Mouse (Mus musculus) CD4-positive, CD25-positive, alpha-beta regulatory T cell, adult 4 months (primary cell): Measurements from ENCODE around the gene Il11. TPM values are rescaled to one million over a fixed set of nuclear protein-coding genes. Genes with fewer than 3 reads are reported as not detected.
A peak's percentile ranks its signal among the peaks of the same experiment; 100 is the strongest.

Source experiments
- ATAC-seq: one replicate; pipeline ENCODE4 v1.8.0; 2017
- polyA plus RNA-seq, 2 experiments: library from polyadenylated mRNA; unstranded; fragments of 100-300 nt; shearing (Covaris generic); gene quantifications; one replicate each; pipeline ENCODE4 v1.2.1; 2017

The Il11 gene
- polyA plus RNA-seq, 2 experiments from 2014 or later = 0.16 TPM; not detected in 1

- ATAC-seq = no peak
These were observed 40.2 kb downstream of the Il11 start for GRCm38 (mm10) chr7:4742482-4742819.

- no peak for ATAC-seq
These were observed 40.8 kb downstream of the Il11 start for GRCm38 (mm10) chr7:4741672-4742481.

GRCm38 (mm10) chr7:4741151-4741550 is 41.5 kb downstream of the Il11 start:
- ATAC-seq = no peak

- no peak for ATAC-seq
These were observed 42.3 kb downstream of the Il11 start for GRCm38 (mm10) chr7:4740309-4740727.

- ATAC-seq = peak; percentile 84
These were observed 42.9 kb downstream of the Il11 start, which contains the start of gene Kmt5c for GRCm38 (mm10) chr7:4739544-4740275. Gene Kmt5c (plus strand): TSS chr7:4740115.

GRCm38 (mm10) chr7:4739041-4739543 is 43.6 kb downstream of the Il11 start:
- peak; percentile 20 for ATAC-seq

GRCm38 (mm10) chr7:4732968-4733392 is 49.7 kb downstream of the Il11 start:
- no peak for ATAC-seq

- no peak for ATAC-seq
These were observed 51.6 kb downstream of the Il11 start for GRCm38 (mm10) chr7:4731090-4731489.

- no peak for ATAC-seq
These were observed 57.5 kb downstream of the Il11 start, which contains the start of gene Tmem150b for GRCm38 (mm10) chr7:4725169-4725568. Gene Tmem150b (minus strand): TSS chr7:4725249.

- no peak for ATAC-seq
These were observed 58.3 kb downstream of the Il11 start for GRCm38 (mm10) chr7:4724359-4724758.

GRCm38 (mm10) chr7:4723508-4723907 is 59.2 kb downstream of the Il11 start:
- peak; percentile 67 for ATAC-seq

Other genes starting within 250 kb of the Il11 start
- under 1 TPM in 1 of 2 experiments, not detected in 1; 0.35 TPM for gene Syt5, start 235.3 kb downstream of the Il11 start, polyA plus RNA-seq
- not detected for gene Ptprh, start 178.8 kb downstream of the Il11 start, polyA plus RNA-seq
- gene Tmem86b, start 151.4 kb downstream of the Il11 start, polyA plus RNA-seq = 1 to 10 TPM; 2.9 to 4.2 TPM
- gene Ppp6r1, start 123.8 kb downstream of the Il11 start, polyA plus RNA-seq = 1 to 10 TPM; 6.7 to 9.1 TPM
- 10 to 100 TPM; 45.4 to 48.2 TPM for gene Hspbp1, start 97.8 kb downstream of the Il11 start, polyA plus RNA-seq
- gene Brsk1, start 92.3 kb downstream of the Il11 start, polyA plus RNA-seq = not detected
- under 1 TPM in 1 of 2 experiments, not detected in 1; 0.47 TPM for gene Tmem150b, start 57.6 kb downstream of the Il11 start, polyA plus RNA-seq
- 10 to 100 TPM; 22.9 to 25.8 TPM for gene Kmt5c, start 42.7 kb downstream of the Il11 start, polyA plus RNA-seq
- 1 to 10 TPM in 1 of 2 experiments, not detected in 1; 2.1 TPM for gene Cox6b2, start 29.8 kb downstream of the Il11 start, polyA plus RNA-seq
- not detected for gene Fam71e2, start 11.6 kb downstream of the Il11 start, polyA plus RNA-seq
- not detected for gene Tmem190, start 78 bp upstream of the Il11 start, polyA plus RNA-seq
- under 1 TPM in 1 of 2 experiments, not detected in 1; 0.86 TPM for gene Tmem238, start 6.8 kb upstream of the Il11 start, polyA plus RNA-seq
- 100 to 1,000 TPM; 446 to 574 TPM for gene Rpl28, start 10.0 kb upstream of the Il11 start, polyA plus RNA-seq
- gene Ube2s, start 29.7 kb upstream of the Il11 start, polyA plus RNA-seq = 10 to 100 TPM; 25.0 to 25.3 TPM
- gene Shisa7, start 61.8 kb upstream of the Il11 start, polyA plus RNA-seq = under 1 TPM in 1 of 2 experiments, not detected in 1; 0.11 TPM
- 10 to 100 TPM; 29.1 to 47.3 TPM for gene Isoc2b, start 87.4 kb upstream of the Il11 start, polyA plus RNA-seq
- gene Isoc2a, start 94.3 kb upstream of the Il11 start, polyA plus RNA-seq = under 1 TPM; 0.35 to 0.47 TPM
- not detected for gene Gm36210, start 123.7 kb upstream of the Il11 start, polyA plus RNA-seq
- 1 to 10 TPM in 1 of 2 experiments, under 1 TPM in 1; 0.99 to 1.5 TPM for gene Zfp628, start 132.4 kb upstream of the Il11 start, polyA plus RNA-seq
- under 1 TPM in 1 of 2 experiments, not detected in 1; 0.61 TPM for gene Nat14, start 139.2 kb upstream of the Il11 start, polyA plus RNA-seq
- gene Ssc5d, start 142.9 kb upstream of the Il11 start, polyA plus RNA-seq = under 1 TPM in 1 of 2 experiments, not detected in 1; 0.12 TPM
- gene Sbk2, start 181.5 kb upstream of the Il11 start, polyA plus RNA-seq = not detected
- not detected for gene Sbk3, start 188.3 kb upstream of the Il11 start, polyA plus RNA-seq
- gene Zfp579, start 213.3 kb upstream of the Il11 start, polyA plus RNA-seq = 1 to 10 TPM; 3.6 to 6.4 TPM
- gene Zfp524, start 231.6 kb upstream of the Il11 start, polyA plus RNA-seq = 10 to 100 TPM; 44.1 to 45.4 TPM
- 10 to 100 TPM in 1 of 2 experiments, 1 to 10 TPM in 1; 9.5 to 12.0 TPM for gene Fiz1, start 231.8 kb upstream of the Il11 start, polyA plus RNA-seq
- 1 to 10 TPM; 7.9 to 8.9 TPM for gene Gm44973, start 232.6 kb upstream of the Il11 start, polyA plus RNA-seq
- 10 to 100 TPM in 1 of 2 experiments, 1 to 10 TPM in 1; 3.5 to 12.3 TPM for gene Zfp865, start 237.5 kb upstream of the Il11 start, polyA plus RNA-seq
- gene Ccdc106, start 237.7 kb upstream of the Il11 start, polyA plus RNA-seq = under 1 TPM in 1 of 2 experiments, not detected in 1; 0.58 TPM